Mouse (Mus musculus) cerebellum, adult 2 months (tissue): ENCODE measurements at regions not wholly inside any gene's neighbourhood (a gene's known extent, or its start where the extent isn't known, plus 50 kb on each side); places are given as distances from the start of the nearest gene placed in this dataset.

Source experiments
- CTCF ChIP-seq: fragments of 200-500 bp; IDR thresholded peaks from 2 replicates; pipeline ENCODE4 v1.5.1; 2011; ENCODE audit warnings: low read depth, mild to moderate bottlenecking, control low read depth, low read length, moderate library complexity, borderline replicate concordance; ENCODE audit not compliant: insufficient read depth
- POLR2A ChIP-seq: fragments of 200-500 bp; IDR thresholded peaks from 2 replicates; pipeline ENCODE4 v1.6.1; 2011; ENCODE audit warnings: low read length, control low read depth, borderline replicate concordance; ENCODE audit not compliant: insufficient read depth

GRCm38 (mm10) chr1:129055252-129055651, 217.8 kb upstream of the Thsd7b start:
- TF ChIP-seq CTCF = no peak
- TF ChIP-seq POLR2A = no peak
